Mouse (Mus musculus) large intestine, adult 2 months (tissue): Measurements from ENCODE around the gene L3hypdh. TPM values are rescaled to one million over a fixed set of nuclear protein-coding genes. Genes with fewer than 3 reads are reported as not detected.

Experiments
- polyA plus RNA-seq: library from polyadenylated mRNA; depleted of rRNA; stranded (reverse); fragments of >200 nt; gene quantifications from 2 replicates; pipeline ENCODE4 v1.2.3, GENCODE M21; 2012; rRNA removed

The L3hypdh gene
- polyA plus RNA-seq, 1 experiment: 2.1 TPM

Other genes with a start within 250 kb of the L3hypdh start
- gene Gpr135, start 14.3 kb downstream of the L3hypdh start, polyA plus RNA-seq: 0.24 and 0.34 TPM in 2 replicates
- 36.2 and 38.0 TPM in 2 replicates for gene Jkamp, start 150 bp upstream of the L3hypdh start, polyA plus RNA-seq
- not detected in 2 replicates for gene Ccdc175, start 99.6 kb upstream of the L3hypdh start, polyA plus RNA-seq